Mouse (Mus musculus) neural tube, embryonic 13.5 days (tissue): ENCODE results near the gene Mslnl. TPM values are rescaled to one million over a fixed set of nuclear protein-coding genes. Genes with fewer than 3 reads are reported as not detected.

Experiments
- ATAC-seq: fragments of 200-750 bp; cut with Nextera tagmentation; 2 replicates; pipeline ENCODE4 v1.8.0; 2017; ENCODE audit warnings: low read depth, mild to moderate bottlenecking, moderate TSS enrichment, moderate library complexity
- H3K27ac ChIP-seq: fragments of 300-500 bp; sonication (generic); replicated peaks from 2 replicates; pipeline ENCODE4 v1.5.1; 2015; ENCODE audit warnings: moderate library complexity, mild to moderate bottlenecking, inconsistent platforms
- H3K27me3 ChIP-seq: fragments of 300-500 bp; sonication (generic); 2 replicates; pipeline ENCODE4 v1.6.1; 2015; ENCODE audit warnings: mild to moderate bottlenecking, inconsistent platforms
- H3K36me3 ChIP-seq: fragments of 300-500 bp; sonication (generic); 2 replicates; pipeline ENCODE4 v1.6.1; 2015; ENCODE audit warnings: mild to moderate bottlenecking, inconsistent platforms
- H3K4me1 ChIP-seq: fragments of 300-500 bp; sonication (generic); replicated peaks from 2 replicates; pipeline ENCODE4 v1.6.1; 2015; ENCODE audit warnings: inconsistent platforms
- H3K4me2 ChIP-seq: fragments of 300-500 bp; sonication (generic); 2 replicates; pipeline ENCODE4 v1.6.1; 2015; ENCODE audit warnings: inconsistent platforms, mild to moderate bottlenecking, moderate library complexity
- H3K4me3 ChIP-seq: fragments of 300-500 bp; sonication (generic); 2 replicates; pipeline ENCODE4 v1.5.1; 2015; ENCODE audit warnings: mild to moderate bottlenecking, inconsistent platforms
- H3K9ac ChIP-seq: fragments of 300-500 bp; sonication (generic); 2 replicates; pipeline ENCODE4 v1.6.1; 2015; ENCODE audit warnings: moderate library complexity, mild to moderate bottlenecking, inconsistent platforms
- H3K9me3 ChIP-seq: fragments of 300-500 bp; sonication (generic); 2 replicates; pipeline ENCODE4 v1.6.1; 2016; ENCODE audit warnings: inconsistent platforms
- WGBS: fragments of 180-500 bp; shearing (Covaris S2); methylation state at CpG from one replicate; pipeline ENCODE4 v1.1.7; 2015; 5-methylcytosine and 5-hydroxymethylcytosine counted together
- polyA plus RNA-seq: library from polyadenylated mRNA; unstranded; fragments of >200 nt; fragmentation: Nextera tagmentation; extraction: Ambion mirVana; gene quantifications from 2 replicates; pipeline ENCODE4 v1.2.1, GENCODE M21; 2015

Mslnl gene
- polyA plus RNA-seq, 1 experiment from 2014 or later = not detected

- ATAC-seq = no peak
- H3K27ac ChIP-seq = no peak overlapping the region
Measured at GRCm38 (mm10) chr17:25749314-25749713, 13.5 kb downstream of the Mslnl start.

GRCm38 (mm10) chr17:25751446-25751845 is 15.6 kb downstream of the Mslnl start:
- Histone ChIP-seq H3K36me3 (no peaks in the 10 kb centered on the region), H3K9ac (peak overlapping the region; percentile 43; the same call in 1 of the 2 replicates), H3K27me3 (no peaks in the 10 kb centered on the region; the same call in 1 of the 2 replicates), H3K4me3 (no peak overlapping the region), H3K4me2 (no peak overlapping the region), H3K27ac (no peak overlapping the region; the same call in 1 of the 2 replicates), H3K9me3 (no peaks in the 10 kb centered on the region), H3K4me1 (peaks cover 8% of the 10 kb centered on the region)
- 54% methylated on average over 5 of the region's 5 CpGs for WGBS
- ATAC-seq = no peak

More at GRCm38 (mm10) chr17:25749314-25749713, 13.5 kb downstream of the Mslnl start:
- no peak overlapping the region for H3K4me2 ChIP-seq
- 89% methylated on average over 6 of the region's 6 CpGs for WGBS
- H3K4me1 ChIP-seq = peaks cover 8% of the 10 kb centered on the region
- no peaks in the 10 kb centered on the region for H3K36me3 ChIP-seq
- no peak overlapping the region for H3K4me3 ChIP-seq
- H3K9ac ChIP-seq = no peak overlapping the region
- no peaks in the 10 kb centered on the region for H3K9me3 ChIP-seq
- H3K27me3 ChIP-seq = no peaks in the 10 kb centered on the region; the same call in 1 of the 2 replicates

GRCm38 (mm10) chr17:25754241-25754640 is 18.4 kb downstream of the Mslnl start, which contains the start of gene Msln:
Gene Msln, minus strand, starts transcription at chr17:25754378.
- Histone ChIP-seq H3K27ac (no peak within 1 kb of the TSS), H3K4me1 (peaks cover 8% of the 10 kb centered on the region), H3K4me3 (no peak within 1 kb of the TSS), H3K9me3 (no peaks in the 10 kb centered on the region), H3K9ac (no peak within 1 kb of the TSS), H3K27me3 (peaks cover 12% of the 10 kb centered on the region), H3K36me3 (no peaks in the 10 kb centered on the region), H3K4me2 (no peak within 1 kb of the TSS)
- 86% methylated on average over 9 of the region's 9 CpGs for WGBS
- no peak for ATAC-seq

GRCm38 (mm10) chr17:25755086-25755485 is 19.2 kb downstream of the Mslnl start:
- ATAC-seq = no peak
- Histone ChIP-seq H3K27me3 (peaks cover 16% of the 10 kb centered on the region), H3K9ac (0 out of 2 replicates have a peak overlapping the region, but pooled peaks have one; percentile 17), H3K4me3 (no peak overlapping the region), H3K27ac (no peak overlapping the region), H3K9me3 (no peaks in the 10 kb centered on the region), H3K4me2 (no peak overlapping the region), H3K36me3 (no peaks in the 10 kb centered on the region), H3K4me1 (peaks cover 8% of the 10 kb centered on the region)
- 81% methylated on average over 4 of the region's 4 CpGs for WGBS

- WGBS = 66% methylated on average over 4 of the region's 4 CpGs
- ATAC-seq = no peak
Measured at GRCm38 (mm10) chr17:25755627-25756377, 20.0 kb downstream of the Mslnl start.

GRCm38 (mm10) chr17:25756378-25757242 is 20.8 kb downstream of the Mslnl start:
- WGBS = 78% methylated on average over 9 of the region's 9 CpGs
- H3K4me3 ChIP-seq = no peak overlapping the region
- H3K36me3 ChIP-seq = no peaks in the 10 kb centered on the region
- H3K27me3 ChIP-seq = peaks cover 19% of the 10 kb centered on the region
- no peaks in the 10 kb centered on the region for H3K9me3 ChIP-seq
- peaks cover 2% of the 10 kb centered on the region for H3K4me1 ChIP-seq
- no peak overlapping the region for H3K27ac ChIP-seq
- no peak overlapping the region for H3K9ac ChIP-seq
- no peak for ATAC-seq
- H3K4me2 ChIP-seq = no peak overlapping the region

More at GRCm38 (mm10) chr17:25755627-25756377, 20.0 kb downstream of the Mslnl start:
- no peak overlapping the region for H3K27ac ChIP-seq
- H3K27me3 ChIP-seq = peaks cover 18% of the 10 kb centered on the region
- no peaks in the 10 kb centered on the region for H3K36me3 ChIP-seq
- H3K4me1 ChIP-seq = peaks cover 8% of the 10 kb centered on the region
- H3K9ac ChIP-seq = 0 out of 2 replicates have a peak overlapping the region, but pooled peaks have one; percentile 17
- H3K4me2 ChIP-seq = no peak overlapping the region
- no peak overlapping the region for H3K4me3 ChIP-seq
- H3K9me3 ChIP-seq = no peaks in the 10 kb centered on the region

- WGBS = 81% methylated on average over 3 of the region's 3 CpGs
- no peaks in the 10 kb centered on the region for H3K9me3 ChIP-seq
Measured at GRCm38 (mm10) chr17:25757691-25758090, 21.8 kb downstream of the Mslnl start.

GRCm38 (mm10) chr17:25760148-25760547 is 24.3 kb downstream of the Mslnl start:
- no peak overlapping the region for H3K4me2 ChIP-seq
- H3K4me3 ChIP-seq = no peak overlapping the region
- H3K36me3 ChIP-seq = no peaks in the 10 kb centered on the region
- ATAC-seq = no peak
- no peaks in the 10 kb centered on the region for H3K9me3 ChIP-seq
- H3K9ac ChIP-seq = no peak overlapping the region
- 73% methylated on average over 8 of the region's 8 CpGs for WGBS
- no peak overlapping the region for H3K27ac ChIP-seq
- H3K27me3 ChIP-seq = peaks cover 26% of the 10 kb centered on the region
- H3K4me1 ChIP-seq = no peaks in the 10 kb centered on the region

More at GRCm38 (mm10) chr17:25757691-25758090, 21.8 kb downstream of the Mslnl start:
- no peak for ATAC-seq
- Histone ChIP-seq H3K27me3 (peaks cover 26% of the 10 kb centered on the region), H3K4me3 (no peak overlapping the region), H3K27ac (no peak overlapping the region), H3K36me3 (no peaks in the 10 kb centered on the region), H3K4me1 (no peaks in the 10 kb centered on the region), H3K4me2 (no peak overlapping the region), H3K9ac (no peak overlapping the region)

GRCm38 (mm10) chr17:25761561-25761970 is 25.7 kb downstream of the Mslnl start:
- Histone ChIP-seq H3K36me3 (no peaks in the 10 kb centered on the region), H3K27ac (no peak overlapping the region), H3K4me1 (no peaks in the 10 kb centered on the region), H3K9me3 (no peaks in the 10 kb centered on the region), H3K4me3 (no peak overlapping the region), H3K9ac (no peak overlapping the region), H3K4me2 (no peak overlapping the region), H3K27me3 (peaks cover 32% of the 10 kb centered on the region)
- 68% methylated on average over 4 of the region's 4 CpGs for WGBS
- no peak for ATAC-seq

- ATAC-seq = no peak
- Histone ChIP-seq H3K27me3 (peaks cover 41% of the 10 kb centered on the region), H3K9me3 (no peaks in the 10 kb centered on the region), H3K4me3 (no peak overlapping the region), H3K27ac (no peak overlapping the region), H3K36me3 (no peaks in the 10 kb centered on the region), H3K4me1 (no peaks in the 10 kb centered on the region), H3K9ac (no peak overlapping the region), H3K4me2 (no peak overlapping the region)
- WGBS = 36% methylated on average over 3 of the region's 3 CpGs
Measured at GRCm38 (mm10) chr17:25762591-25762990, 26.7 kb downstream of the Mslnl start.

GRCm38 (mm10) chr17:25765886-25766285 is 30.0 kb downstream of the Mslnl start:
- peaks cover 46% of the 10 kb centered on the region for H3K27me3 ChIP-seq
- no peak overlapping the region for H3K27ac ChIP-seq
- H3K9ac ChIP-seq = no peak overlapping the region
- H3K4me3 ChIP-seq = no peak overlapping the region
- 19% methylated on average over 5 of the region's 5 CpGs for WGBS
- H3K36me3 ChIP-seq = no peaks in the 10 kb centered on the region
- no peaks in the 10 kb centered on the region for H3K4me1 ChIP-seq
- H3K4me2 ChIP-seq = no peak overlapping the region
- ATAC-seq = no peak
- H3K9me3 ChIP-seq = no peaks in the 10 kb centered on the region

GRCm38 (mm10) chr17:25769331-25769730 is 33.5 kb downstream of the Mslnl start:
- WGBS = 43% methylated on average over 9 of the region's 9 CpGs
- H3K27ac ChIP-seq = no peak overlapping the region
- no peak for ATAC-seq
- no peak overlapping the region for H3K4me2 ChIP-seq
- no peak overlapping the region for H3K9ac ChIP-seq
- no peaks in the 10 kb centered on the region for H3K9me3 ChIP-seq
- H3K4me3 ChIP-seq = no peak overlapping the region
- H3K27me3 ChIP-seq = peaks cover 37% of the 10 kb centered on the region
- peaks cover 5% of the 10 kb centered on the region for H3K4me1 ChIP-seq
- H3K36me3 ChIP-seq = no peaks in the 10 kb centered on the region
